Mouse (Mus musculus) neural tube, embryonic 11.5 days (tissue): Measurements from ENCODE around the gene Smyd3. TPM values are rescaled to one million over a fixed set of nuclear protein-coding genes. Genes with fewer than 3 reads are reported as not detected.
"Not testable (repeated sequence)": the region's sequence is repeated elsewhere in the genome, so short reads cannot be mapped to it uniquely, and the experiment has no call there.

ENCODE experiments used
- ATAC-seq: fragments of 200-750 bp; cut with Nextera tagmentation; 2 replicates; pipeline ENCODE4 v1.8.0; 2017; ENCODE audit warnings: moderate number of reproducible peaks, mild to moderate bottlenecking, moderate TSS enrichment, moderate library complexity; ENCODE audit not compliant: insufficient read depth, low FRiP score, low TSS enrichment
- DNase-seq: peaks from one replicate; pipeline ENCODE4 v3.0.0-alpha.2; 2015; ENCODE audit warnings: low spot score
- H3K27ac ChIP-seq: fragments of 300-500 bp; sonication (generic); 2 replicates; pipeline ENCODE4 v1.5.1; 2014; ENCODE audit warnings: low read depth, mild to moderate bottlenecking, low read length
- H3K27me3 ChIP-seq: fragments of 300-500 bp; sonication (generic); 2 replicates; pipeline ENCODE4 v1.6.1; 2014; ENCODE audit warnings: mild to moderate bottlenecking, low read length, mixed read lengths; ENCODE audit not compliant: control insufficient read depth, insufficient read depth
- H3K36me3 ChIP-seq: fragments of 300-500 bp; sonication (generic); 2 replicates; pipeline ENCODE4 v1.6.1; 2014; ENCODE audit warnings: mild to moderate bottlenecking, low read length, moderate library complexity, mixed read lengths; ENCODE audit not compliant: control insufficient read depth, insufficient read depth
- H3K4me1 ChIP-seq: fragments of 300-500 bp; sonication (generic); 2 replicates; pipeline ENCODE4 v1.6.1; 2014; ENCODE audit warnings: low read length, mixed read lengths; ENCODE audit not compliant: control insufficient read depth, insufficient read depth
- H3K4me2 ChIP-seq: fragments of 300-500 bp; sonication (generic); 2 replicates; pipeline ENCODE4 v1.6.1; 2014; ENCODE audit warnings: low read depth, mild to moderate bottlenecking, moderate library complexity
- H3K4me3 ChIP-seq: fragments of 300-500 bp; sonication (generic); 2 replicates; pipeline ENCODE4 v1.5.1; 2014; ENCODE audit warnings: low read depth, low read length
- H3K9ac ChIP-seq: fragments of 300-500 bp; sonication (generic); 2 replicates; pipeline ENCODE4 v1.6.1; 2014; ENCODE audit warnings: mild to moderate bottlenecking, low read length
- H3K9me3 ChIP-seq: fragments of 300-500 bp; sonication (generic); 2 replicates; pipeline ENCODE4 v1.6.1; 2016; ENCODE audit warnings: low read length; ENCODE audit not compliant: control insufficient read depth
- WGBS: fragments of 180-500 bp; shearing (Covaris S2); extraction: QIAGEN DNeasy Blood & Tissue Kit; methylation state at CpG from one replicate; pipeline ENCODE4 v1.1.7; 2014; 5-methylcytosine and 5-hydroxymethylcytosine counted together
- polyA plus RNA-seq: library from polyadenylated mRNA; unstranded; fragments of >200 nt; fragmentation: Nextera tagmentation; extraction: Ambion mirVana; gene quantifications from 2 replicates; pipeline ENCODE4 v1.2.1, GENCODE M21; 2014

Smyd3 gene
- polyA plus RNA-seq, 1 experiment from 2014 or later, result 19.7 TPM

DNA sequence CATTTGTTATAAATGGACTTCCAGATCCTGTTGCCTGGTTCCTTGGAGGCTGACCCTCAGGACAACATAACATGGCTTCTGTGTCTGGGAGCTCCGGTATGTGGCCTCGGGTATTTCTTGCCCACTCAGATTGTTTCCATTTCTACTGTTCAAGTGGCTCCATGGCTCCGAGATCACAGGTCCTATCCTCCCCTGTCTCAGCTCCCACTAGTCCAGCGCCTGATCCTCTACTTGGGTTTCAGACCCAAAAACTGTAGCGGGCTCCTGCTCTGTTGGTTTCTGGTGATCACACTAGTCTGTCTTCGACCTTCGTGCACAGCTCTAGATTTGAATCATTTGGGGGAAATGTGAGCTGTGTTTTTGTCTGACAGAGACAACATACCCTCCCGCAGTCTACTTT is 347.3 kb downstream of the Smyd3 start:
- Histone ChIP-seq H3K4me2 (no peak overlapping the region), H3K9me3 (no peaks in the 10 kb centered on the region), H3K4me3 (no peak overlapping the region), H3K27ac (no peak overlapping the region), H3K27me3 (no peaks in the 10 kb centered on the region), H3K36me3 (no peaks in the 10 kb centered on the region), H3K4me1 (peaks cover 3% of the 10 kb centered on the region; the same call in 1 of the 2 replicates), H3K9ac (no peak overlapping the region)
- WGBS, result 82% methylated on average over 8 of the region's 8 CpGs
- DNase-seq (no peak), ATAC-seq (no peak)

DNA sequence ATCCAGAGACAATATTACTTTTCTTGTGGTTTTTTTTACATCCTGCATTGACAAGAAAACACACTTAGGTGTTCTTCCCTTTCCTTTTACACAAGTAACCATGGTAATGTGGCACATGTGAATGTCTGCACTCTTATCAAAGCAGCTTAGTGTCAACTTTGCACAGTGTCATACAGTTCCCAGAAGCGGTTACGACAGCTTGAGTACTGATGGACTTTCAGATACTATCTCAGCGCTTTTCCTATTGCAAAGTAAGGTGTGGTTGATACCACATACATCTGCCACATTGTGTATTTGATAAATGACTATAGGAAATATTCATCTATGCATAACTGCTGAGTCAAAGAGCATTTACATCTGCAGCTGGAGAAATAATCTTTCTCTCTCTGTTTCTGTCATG is 348.1 kb downstream of the Smyd3 start:
- no peaks in the 10 kb centered on the region for H3K9me3 ChIP-seq
- no peak for DNase-seq
- no peak overlapping the region for H3K4me2 ChIP-seq
- no peak overlapping the region for H3K9ac ChIP-seq
- H3K4me3 ChIP-seq, result no peak overlapping the region
- 91% methylated on average over 3 of the region's 3 CpGs for whole genome bisulfite sequencing
- ATAC-seq, result no peak
- H3K4me1 ChIP-seq, result peaks cover 3% of the 10 kb centered on the region; the same call in 1 of the 2 replicates
- no peak overlapping the region for H3K27ac ChIP-seq
- H3K36me3 ChIP-seq, result no peaks in the 10 kb centered on the region
- no peaks in the 10 kb centered on the region for H3K27me3 ChIP-seq

DNA sequence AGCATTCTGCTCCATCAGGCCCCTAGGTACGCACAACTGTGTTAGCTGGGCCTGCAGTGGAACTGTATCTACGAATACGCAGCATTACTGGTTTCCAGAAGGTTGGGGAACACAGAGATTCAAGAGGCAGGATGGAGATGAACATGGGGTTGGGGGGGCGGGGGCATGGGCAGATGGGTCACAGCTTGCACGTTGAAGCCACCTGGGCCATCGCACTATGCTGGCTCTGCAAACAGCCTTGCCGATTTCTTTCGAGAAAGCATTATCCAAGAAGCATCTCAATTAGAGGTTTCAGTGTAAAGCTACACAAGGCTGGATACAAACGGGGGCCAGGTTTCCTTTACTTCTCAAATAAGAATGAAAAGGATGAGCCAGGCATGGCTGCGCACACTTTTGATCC is 348.7 kb downstream of the Smyd3 start:
- peaks cover 3% of the 10 kb centered on the region; the same call in 1 of the 2 replicates for H3K4me1 ChIP-seq
- H3K27me3 ChIP-seq, result no peaks in the 10 kb centered on the region
- H3K4me2 ChIP-seq, result no peak overlapping the region
- no peak for DNase-seq
- no peaks in the 10 kb centered on the region for H3K9me3 ChIP-seq
- H3K27ac ChIP-seq, result no peak overlapping the region
- H3K4me3 ChIP-seq, result no peak overlapping the region
- no peak for ATAC-seq
- H3K9ac ChIP-seq, result no peak overlapping the region
- no peaks in the 10 kb centered on the region for H3K36me3 ChIP-seq
- 89% methylated on average over 10 of the region's 10 CpGs for WGBS

DNA sequence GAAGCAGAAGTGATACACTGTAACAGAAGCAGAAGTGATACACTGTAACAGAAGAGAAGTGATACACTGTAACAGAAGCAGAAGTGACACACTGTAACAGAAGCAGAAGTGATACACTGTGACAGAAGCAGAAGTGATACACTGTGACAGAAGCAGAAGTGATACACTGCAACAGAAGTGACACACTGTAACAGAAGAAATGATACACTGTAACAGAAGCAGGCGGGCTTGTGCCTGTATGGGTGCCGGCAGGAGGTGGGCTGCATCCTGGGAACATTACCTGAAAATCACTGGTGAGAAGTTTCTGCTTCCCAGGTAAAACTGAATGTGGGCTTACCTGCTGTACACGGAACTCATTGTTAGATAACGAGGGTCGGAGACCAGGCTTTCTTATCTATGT is 353.6 kb downstream of the Smyd3 start:
- 92% methylated on average over 5 of the region's 5 CpGs for WGBS

DNA sequence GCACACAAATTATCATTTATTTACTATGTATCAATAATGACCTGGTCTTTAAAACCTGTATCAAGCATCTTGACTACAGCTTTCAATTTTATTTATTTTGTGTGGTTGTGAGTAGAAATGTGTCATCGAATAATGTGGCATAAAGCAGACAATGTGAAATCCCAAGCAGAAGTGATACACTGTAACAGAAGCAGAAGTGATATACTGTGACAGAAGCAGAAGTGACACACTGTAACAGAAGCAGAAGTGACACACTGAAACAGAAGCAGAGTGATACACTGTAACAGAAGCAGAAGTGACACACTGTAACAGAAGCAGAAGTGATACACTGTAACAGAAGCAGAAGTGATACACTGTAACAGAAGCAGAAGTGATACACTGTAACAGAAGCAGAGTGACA is 355.1 kb downstream of the Smyd3 start:
- H3K9me3 ChIP-seq, H3K36me3 ChIP-seq, DNase-seq, H3K27me3 ChIP-seq, ATAC-seq, H3K4me3 ChIP-seq, H3K9ac ChIP-seq, H3K27ac ChIP-seq, H3K4me2 ChIP-seq: not testable (repeated sequence)
- 92% methylated on average over 1 of the region's 1 CpGs for WGBS
- H3K4me1 ChIP-seq, result peaks cover 21% of the 10 kb centered on the region

More for the DNA sequence above, 353.6 kb downstream of the Smyd3 start:
- not testable (repeated sequence) for DNase-seq, H3K27ac ChIP-seq, H3K36me3 ChIP-seq, H3K27me3 ChIP-seq, H3K9me3 ChIP-seq, H3K9ac ChIP-seq, ATAC-seq, H3K4me2 ChIP-seq, H3K4me3 ChIP-seq
- peaks cover 21% of the 10 kb centered on the region for H3K4me1 ChIP-seq

DNA sequence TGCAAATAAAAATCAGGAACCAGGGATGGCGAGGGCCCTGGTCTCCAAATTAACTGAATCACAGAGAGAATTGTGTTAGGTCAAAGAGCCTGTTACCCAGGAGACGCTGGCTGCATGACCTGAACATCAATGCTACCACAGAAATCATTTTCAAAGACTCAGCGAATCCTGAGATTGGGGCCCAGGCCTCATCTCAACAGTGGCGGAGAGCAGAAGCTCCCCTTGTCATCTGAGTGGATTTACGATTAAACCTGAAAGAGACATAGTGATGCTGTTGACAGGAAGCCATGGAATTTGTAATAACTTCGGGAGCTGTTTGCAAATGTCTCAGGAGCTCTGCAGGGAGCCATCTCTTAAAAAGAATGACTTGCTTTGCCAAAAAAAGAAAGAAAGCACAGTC is 355.9 kb downstream of the Smyd3 start:
- DNase-seq, result no peak
- ATAC-seq, result no peak
- no peak overlapping the region for H3K4me3 ChIP-seq
- no peak overlapping the region for H3K4me2 ChIP-seq
- no peaks in the 10 kb centered on the region for H3K9me3 ChIP-seq
- H3K27me3 ChIP-seq, result no peaks in the 10 kb centered on the region
- WGBS, result 20% methylated on average over 6 of the region's 6 CpGs
- H3K36me3 ChIP-seq, result no peaks in the 10 kb centered on the region
- peaks cover 21% of the 10 kb centered on the region for H3K4me1 ChIP-seq
- peak overlapping the region; percentile 39; the same call in 1 of the 2 replicates for H3K27ac ChIP-seq
- no peak overlapping the region for H3K9ac ChIP-seq

DNA sequence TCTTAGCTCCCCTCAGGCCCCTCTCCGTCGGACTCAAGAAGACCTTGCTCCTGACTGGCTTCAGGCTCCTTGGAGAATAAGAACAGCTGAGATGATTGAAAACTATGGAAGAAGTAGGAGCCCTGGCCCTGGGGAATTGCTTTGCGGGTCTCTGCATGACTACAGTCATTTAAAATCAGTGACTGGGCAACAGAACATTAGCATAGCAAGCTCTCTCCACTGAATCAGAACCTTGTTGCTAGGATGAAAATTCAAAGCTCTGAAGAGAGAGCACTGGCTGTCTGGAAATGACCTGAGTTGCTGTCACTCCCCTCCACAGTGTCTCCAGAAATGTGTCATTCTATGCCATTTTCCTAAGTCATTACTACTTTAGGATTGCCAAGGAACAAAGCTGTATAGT is 357.1 kb downstream of the Smyd3 start:
- no peak; the same call in 1 of the 2 replicates for ATAC-seq

DNA sequence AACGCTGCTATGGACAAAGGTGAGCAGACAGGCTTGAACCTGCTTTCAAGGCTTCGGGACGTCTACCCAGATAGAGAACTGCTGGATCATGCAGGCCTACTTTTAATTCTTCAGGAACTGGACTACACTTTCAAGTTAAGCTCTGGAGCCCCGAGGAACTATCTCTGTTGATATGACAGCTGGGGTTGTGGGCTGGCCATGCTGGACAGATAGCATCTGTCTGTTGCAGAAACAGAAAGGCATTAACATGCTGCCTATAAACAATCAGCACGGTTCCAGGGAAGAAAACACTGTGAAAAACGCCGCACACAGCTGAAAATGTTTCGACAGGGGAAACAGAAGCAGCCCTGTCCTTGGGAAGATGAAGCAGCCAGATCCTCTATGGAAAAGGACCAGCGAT is 365.5 kb downstream of the Smyd3 start:
- H3K27ac ChIP-seq, result no peak overlapping the region
- H3K4me3 ChIP-seq, result no peak overlapping the region
- ATAC-seq, result no peak
- WGBS, result 81% methylated on average over 9 of the region's 9 CpGs
- H3K9me3 ChIP-seq, result no peaks in the 10 kb centered on the region
- H3K27me3 ChIP-seq, result no peaks in the 10 kb centered on the region
- no peaks in the 10 kb centered on the region for H3K36me3 ChIP-seq
- no peak overlapping the region for H3K9ac ChIP-seq
- DNase-seq, result no peak
- no peaks in the 10 kb centered on the region for H3K4me1 ChIP-seq
- no peak overlapping the region for H3K4me2 ChIP-seq

More for the DNA sequence above, 357.1 kb downstream of the Smyd3 start:
- no peak overlapping the region for H3K4me2 ChIP-seq
- H3K9ac ChIP-seq, result no peak overlapping the region
- H3K4me1 ChIP-seq, result peaks cover 19% of the 10 kb centered on the region
- 58% methylated on average over 3 of the region's 3 CpGs for WGBS
- no peaks in the 10 kb centered on the region for H3K27me3 ChIP-seq
- no peaks in the 10 kb centered on the region for H3K9me3 ChIP-seq
- no peak overlapping the region for H3K4me3 ChIP-seq
- no peaks in the 10 kb centered on the region for H3K36me3 ChIP-seq
- H3K27ac ChIP-seq, result no peak overlapping the region
- no peak for DNase-seq

DNA sequence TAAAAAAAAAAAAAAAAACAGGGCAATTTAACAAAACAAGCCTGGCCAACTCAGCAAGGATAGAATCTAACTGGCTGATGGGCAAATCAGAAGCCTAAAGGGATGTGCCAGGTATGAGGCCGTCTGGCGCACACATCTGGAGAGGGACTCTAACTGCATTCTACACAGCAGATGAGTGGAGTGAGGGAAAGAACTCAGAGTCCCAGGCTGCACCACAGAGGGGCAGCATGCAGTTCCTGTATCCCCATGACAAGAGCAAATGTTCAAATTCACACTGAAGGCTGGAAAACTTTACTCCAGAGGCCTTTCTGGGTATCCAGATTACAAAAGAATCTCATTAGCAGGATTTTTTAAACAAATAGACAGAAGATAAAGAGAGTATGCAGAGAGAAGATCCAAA is 366.6 kb downstream of the Smyd3 start:
- Histone ChIP-seq H3K9ac (no peak overlapping the region), H3K9me3 (no peaks in the 10 kb centered on the region), H3K36me3 (no peaks in the 10 kb centered on the region), H3K27ac (no peak overlapping the region), H3K27me3 (no peaks in the 10 kb centered on the region), H3K4me2 (no peak overlapping the region), H3K4me3 (no peak overlapping the region), H3K4me1 (no peaks in the 10 kb centered on the region)
- 92% methylated on average over 2 of the region's 2 CpGs for WGBS
- no peak for ATAC-seq
- DNase-seq, result no peak
